In the genomic region with DNA sequence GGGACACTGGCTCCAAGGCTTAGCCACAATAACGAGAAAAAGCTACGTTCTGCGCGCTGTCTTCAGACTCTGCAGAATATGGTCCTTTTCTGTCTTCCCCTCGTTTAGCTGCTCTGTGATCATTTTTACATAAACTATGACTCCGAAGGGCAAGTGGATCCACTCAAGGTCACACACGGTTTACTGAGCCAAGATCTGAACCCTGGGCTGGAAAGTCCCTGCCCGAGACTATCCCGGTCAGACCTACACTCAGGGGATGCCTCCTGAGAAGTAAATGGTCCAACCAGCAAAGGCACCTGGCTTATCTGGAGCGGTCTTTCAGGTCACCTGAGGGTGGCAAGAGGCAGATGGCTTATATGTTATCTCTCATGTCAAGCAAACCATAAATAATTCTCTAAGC, we compare ENCODE assay signal across 18 mouse cellular contexts.
"Had no signal": no experiment of that assay in that cellular context is flagged by ENCODE, and none has a peak within 500 bp of the region (broad histone marks: within the 10 kb centered on the region; RNA-seq: fewer than 3 reads in every experiment).

No protein-coding gene starts in this region.

- H3K36me3 ChIP-seq: liver, embryonic 13.5 days; midbrain, embryonic 12.5 days; midbrain, embryonic 15.5 days; neural tube, embryonic 12.5 days; neural tube, embryonic 15.5 days had no signal

- H3K4me1 ChIP-seq: liver, embryonic 13.5 days; midbrain, embryonic 12.5 days; neural tube, embryonic 12.5 days; neural tube, embryonic 15.5 days had no signal

- H3K27me3 ChIP-seq: liver, embryonic 13.5 days; midbrain, embryonic 12.5 days; midbrain, embryonic 15.5 days; neural tube, embryonic 12.5 days; neural tube, embryonic 15.5 days had no signal

- DNase-seq: kidney, adult 9 months; kidney, postnatal 14 days; kidney, postnatal 4 days; layer of hippocampus, adult 9-11 months; liver, embryonic 13.5 days; lung, adult 2 months; lung, postnatal 14 days; right cerebral cortex, adult 18-20 months; right cerebral cortex, postnatal 14 days; right cerebral cortex, postnatal 4 days; thymus, adult 18-20 months; thymus, postnatal 36 days had no signal

- H3K27ac ChIP-seq: liver, embryonic 13.5 days; macrophage; midbrain, embryonic 12.5 days; midbrain, embryonic 15.5 days; neural tube, embryonic 12.5 days; neural tube, embryonic 15.5 days; stomach, postnatal 0 days had no signal

- H3K4me3 ChIP-seq: liver, embryonic 13.5 days; midbrain, embryonic 12.5 days; midbrain, embryonic 15.5 days; neural tube, embryonic 12.5 days; neural tube, embryonic 15.5 days had no signal
